Mouse (Mus musculus): ENCODE results near the gene Gm11037.

Gm11037 gene

GRCm38 (mm10) chr2:131129836-131130235 is 3.5 kb upstream of the Gm11037 start:
- DNase-seq = peak; percentile 97

DNA sequence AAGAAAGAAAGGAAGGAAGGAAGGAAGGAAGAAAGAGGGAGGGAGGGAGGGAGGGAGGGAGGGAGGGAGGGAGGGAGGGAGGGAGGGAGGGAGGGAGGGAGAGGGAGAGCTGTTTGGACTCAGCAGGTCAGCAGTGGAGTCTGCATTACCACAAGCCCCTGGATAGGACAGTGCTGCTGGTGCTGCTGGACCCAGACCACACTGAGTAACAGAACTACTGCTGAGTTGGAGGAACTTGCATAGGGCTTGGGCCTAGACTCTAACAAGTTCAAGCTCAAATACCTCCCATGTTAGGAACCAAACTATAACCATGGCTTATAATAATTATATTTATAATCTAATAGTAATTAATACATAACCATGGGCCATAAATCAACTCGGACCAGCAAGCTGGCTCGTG is 2.4 kb upstream of the Gm11037 start:
- DNase-seq = peak; percentile 75

DNA sequence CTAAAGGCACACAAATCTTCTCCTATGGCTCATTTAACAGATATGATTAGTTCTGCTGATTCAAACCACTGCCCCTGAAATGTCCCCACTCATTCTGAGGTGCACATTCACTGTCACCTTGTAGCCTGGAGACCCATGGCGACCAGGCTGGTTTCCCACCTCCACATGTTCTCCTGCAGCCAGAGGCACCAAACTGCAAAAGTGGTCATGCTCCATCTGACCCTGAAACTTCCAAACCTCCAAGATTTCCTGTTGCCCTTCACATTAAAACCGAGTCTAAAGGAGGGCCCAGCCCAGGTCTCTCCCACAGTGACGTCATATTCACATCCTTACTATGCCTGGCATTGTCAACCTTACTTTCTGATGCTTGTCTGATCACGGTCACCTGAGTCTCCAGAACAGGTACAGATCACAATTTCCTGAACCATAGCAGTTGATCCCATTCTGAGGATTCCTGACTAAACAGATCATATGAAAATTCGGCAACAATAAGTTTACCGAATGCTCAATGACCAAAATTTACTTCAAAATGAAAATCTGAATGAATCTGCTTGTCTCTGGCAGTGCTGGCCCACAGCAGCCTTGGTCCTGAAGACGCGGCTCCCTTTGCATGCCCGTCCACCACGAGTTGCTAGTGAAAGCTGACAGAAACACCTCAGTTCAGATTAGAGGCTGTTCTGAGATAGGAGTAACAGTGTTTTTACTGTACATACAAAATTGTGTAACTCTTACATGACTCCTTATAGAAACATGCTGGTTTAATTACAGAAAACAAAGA is 997 bp upstream of the Gm11037 start:
- peak; percentile 80 for DNase-seq

DNA sequence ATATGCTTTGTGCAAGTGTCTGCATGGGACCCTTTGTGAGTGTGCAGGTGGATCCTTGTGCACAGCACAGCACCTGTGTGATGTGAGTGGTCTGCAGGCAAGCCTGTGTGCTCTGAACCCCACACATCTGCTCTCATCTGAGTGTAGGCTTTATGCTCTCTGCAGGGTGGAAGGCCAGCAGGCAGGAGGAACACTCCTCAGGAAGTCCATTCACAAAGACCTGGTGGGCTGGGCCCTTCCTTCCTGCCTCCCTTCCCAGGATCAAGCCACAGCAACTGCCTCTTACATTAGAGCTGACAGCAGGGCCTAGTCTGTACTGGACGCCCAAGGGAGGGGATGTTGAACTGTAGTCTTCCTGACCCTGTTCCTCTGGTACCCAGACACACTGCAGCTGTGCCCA is 1.1 kb downstream of the Gm11037 start:
- peak; percentile 99 for DNase-seq

- DNase-seq = peak; percentile 94
These were observed 1.6 kb downstream of the Gm11037 start for GRCm38 (mm10) chr2:131134826-131135400.

DNA sequence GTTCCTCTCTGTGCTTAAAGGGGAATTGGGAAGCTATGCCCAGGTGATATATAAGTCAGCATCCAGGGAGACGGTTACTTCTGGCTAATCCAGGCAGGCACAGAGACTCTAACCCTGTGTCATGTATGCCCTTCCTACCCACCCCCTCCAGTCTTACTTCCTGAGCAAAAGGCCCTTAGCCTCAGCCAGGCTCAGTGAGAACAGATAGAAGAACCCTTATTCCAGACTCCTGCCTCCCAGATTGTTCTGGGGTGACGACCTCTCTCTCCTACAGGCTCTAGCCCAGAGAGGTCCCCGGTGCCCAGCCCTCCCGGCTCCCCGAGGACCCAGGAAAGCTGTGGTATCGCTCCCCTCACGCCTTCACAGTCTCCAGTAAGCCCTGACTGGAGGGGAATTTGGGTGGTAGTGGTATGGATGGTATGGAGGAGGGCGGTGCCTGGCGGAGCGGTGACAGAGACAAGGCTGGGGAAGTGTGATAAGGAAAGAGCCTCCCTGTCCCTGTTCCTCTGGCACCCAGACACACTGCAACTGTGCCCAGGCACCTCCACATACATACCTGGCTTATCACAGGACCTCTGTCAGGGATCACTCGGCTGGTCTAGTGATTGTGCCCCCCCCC is 2.3 kb downstream of the Gm11037 start:
- peak; percentile 88 for DNase-seq

DNA sequence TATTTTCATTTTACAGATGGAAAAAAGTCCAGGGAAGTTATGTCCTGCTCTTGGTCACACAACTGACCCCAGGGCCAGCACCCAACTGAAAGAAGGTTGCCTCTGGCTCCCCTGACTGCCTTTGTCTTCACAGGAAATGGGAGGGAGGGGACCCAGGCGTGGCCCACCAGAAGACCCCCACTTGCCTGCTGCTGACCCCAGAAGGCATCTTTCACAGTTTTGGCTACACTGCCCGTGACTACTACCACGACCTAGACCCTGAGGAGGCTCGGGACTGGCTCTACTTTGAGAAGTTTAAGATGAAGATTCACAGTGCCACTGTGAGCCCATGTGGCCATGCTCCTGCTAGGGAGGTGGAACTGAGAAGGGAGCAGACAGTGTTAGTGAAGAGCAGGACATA is 5.0 kb downstream of the Gm11037 start:
- DNase-seq = peak; percentile 90

- DNase-seq = peak; percentile 88
These were observed 5.5 kb downstream of the Gm11037 start for GRCm38 (mm10) chr2:131138760-131139159.

DNA sequence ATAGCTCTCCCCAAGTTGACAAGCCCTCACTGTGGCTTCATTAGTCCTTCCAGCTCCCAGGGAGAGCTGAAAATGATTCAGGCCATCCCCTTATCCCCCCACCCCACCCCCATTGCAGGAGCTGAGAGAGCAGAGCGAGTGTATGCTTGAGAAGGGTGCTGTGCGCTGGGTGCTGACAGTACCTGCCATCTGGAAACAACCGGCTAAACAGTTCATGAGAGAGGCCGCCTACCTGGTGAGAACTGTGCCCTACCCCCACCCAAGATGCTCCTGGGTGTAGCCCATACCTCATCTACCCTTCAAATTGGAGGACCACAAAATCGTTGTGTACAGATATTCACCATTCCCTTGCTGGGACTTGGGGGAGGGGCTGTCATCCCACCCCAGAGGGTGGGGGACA is 6.0 kb downstream of the Gm11037 start:
- peak; percentile 89 for DNase-seq

DNA sequence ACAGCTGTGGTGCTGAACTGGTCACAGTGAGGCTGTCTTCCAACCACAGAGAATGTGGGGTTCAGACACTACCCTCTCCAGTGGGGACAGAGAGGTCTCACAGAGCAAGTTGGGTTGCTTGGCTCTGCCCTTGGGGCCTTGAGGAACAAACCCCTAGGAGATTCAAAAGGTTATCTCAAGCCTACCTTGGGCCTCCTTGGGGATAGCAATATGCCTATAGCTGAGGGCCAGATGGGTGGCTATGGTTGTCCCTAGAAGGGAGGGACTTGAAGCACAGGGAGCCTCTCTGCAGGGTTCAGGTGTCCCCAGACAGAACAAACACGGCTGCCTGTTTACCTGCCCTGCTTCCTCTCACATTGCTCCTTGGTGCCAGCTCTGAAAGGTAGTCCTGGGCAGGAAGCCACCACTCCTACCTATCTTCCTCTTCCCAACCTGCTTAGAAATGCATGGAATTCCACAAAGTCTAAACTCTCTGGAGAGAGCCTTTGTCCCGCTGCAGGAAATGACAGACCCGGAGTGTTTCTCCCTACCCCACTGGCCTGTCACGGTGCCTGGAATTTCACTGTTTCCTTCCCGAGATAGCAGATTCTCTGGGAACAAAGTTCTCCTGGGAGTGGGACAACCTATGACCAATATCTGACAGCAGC is 6.7 kb downstream of the Gm11037 start:
- DNase-seq = peak; percentile 99

- DNase-seq = no peak
These were observed 7.2 kb downstream of the Gm11037 start for GRCm38 (mm10) chr2:131140533-131140905.

DNA sequence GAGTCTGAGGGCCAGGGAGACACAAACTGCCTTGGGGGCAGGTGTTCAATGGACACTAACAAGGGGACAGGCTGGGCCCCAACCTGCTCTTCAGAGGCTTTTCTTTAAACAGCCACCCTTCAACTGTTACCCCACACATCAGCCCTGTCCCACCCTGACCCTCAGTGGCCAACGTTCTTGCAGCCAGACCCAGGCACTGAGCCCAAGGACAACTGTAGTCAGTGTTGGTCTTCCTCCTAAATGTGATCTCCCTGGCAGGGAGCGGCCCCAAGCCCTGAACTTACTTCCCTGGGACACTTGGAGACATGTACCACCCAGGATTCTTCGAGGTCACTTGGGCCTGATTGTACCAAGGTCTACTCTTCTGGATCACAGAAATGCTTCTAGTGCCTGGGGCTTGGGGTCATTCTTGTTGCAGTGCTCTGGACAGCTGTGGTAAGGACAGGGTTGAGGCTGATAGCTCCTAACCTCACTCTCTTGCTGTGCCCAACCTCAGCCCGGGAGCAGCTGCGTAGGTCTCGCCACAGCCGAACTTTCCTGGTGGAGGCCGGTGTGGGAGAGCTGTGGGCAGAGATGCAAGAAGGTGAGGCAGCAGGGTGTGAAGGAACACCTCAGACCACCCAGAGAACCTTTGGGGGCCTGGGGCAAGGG is 8.2 kb downstream of the Gm11037 start:
- peak; percentile 89 for DNase-seq

DNA sequence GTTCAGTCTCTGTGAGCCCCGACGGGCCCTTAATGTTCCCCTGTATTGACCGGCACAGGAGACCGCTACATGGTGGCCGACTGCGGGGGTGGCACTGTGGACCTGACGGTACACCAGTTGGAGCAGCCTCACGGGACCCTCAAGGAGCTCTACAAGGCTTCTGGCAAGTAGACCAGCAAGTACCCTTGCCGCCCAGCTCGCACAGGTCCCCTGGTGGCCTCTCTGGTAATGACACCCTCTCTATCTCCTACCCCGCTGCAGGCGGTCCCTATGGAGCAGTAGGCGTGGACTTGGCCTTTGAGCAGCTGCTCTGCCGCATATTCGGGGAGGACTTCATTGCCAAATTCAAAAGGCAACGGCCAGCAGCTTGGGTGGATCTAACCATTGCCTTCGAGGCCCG is 9.3 kb downstream of the Gm11037 start:
- peak; percentile 98 for DNase-seq

DNA sequence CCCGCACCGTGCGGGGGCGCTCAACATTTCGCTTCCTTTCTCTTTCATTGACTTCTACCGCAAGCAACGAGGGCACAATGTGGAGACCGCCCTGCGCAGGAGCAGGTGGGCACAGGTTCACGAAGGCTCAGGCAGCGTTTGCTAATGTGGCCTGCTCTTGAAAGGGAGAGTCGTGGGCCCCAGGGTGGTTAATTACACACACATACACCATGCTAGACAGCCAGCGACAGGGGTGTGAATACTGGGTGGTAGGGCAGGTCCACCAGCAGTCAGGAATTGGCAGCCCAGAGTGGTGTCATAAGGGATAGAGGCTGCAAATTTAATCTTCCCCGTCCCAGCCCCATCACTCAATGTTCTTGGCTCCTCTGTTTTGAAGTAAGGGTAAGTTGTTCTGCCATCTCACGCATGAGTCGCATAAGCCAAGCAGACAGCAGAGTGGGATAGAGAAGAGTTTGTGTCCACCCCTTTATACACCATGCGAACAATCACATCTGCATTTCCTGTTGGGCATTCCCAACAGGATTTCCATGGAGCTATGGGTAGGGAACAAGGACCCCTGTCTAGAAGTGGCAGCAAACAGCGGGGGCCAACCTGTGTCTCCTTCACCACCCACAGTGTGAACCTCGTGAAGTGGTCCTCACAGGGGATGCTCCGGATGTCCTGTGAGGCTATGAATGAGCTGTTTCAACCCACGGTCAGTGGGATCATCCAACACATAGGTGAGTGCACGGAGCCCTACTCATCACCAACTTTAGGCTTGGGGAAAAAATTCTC is 9.9 kb downstream of the Gm11037 start:
- peak; percentile 92 for DNase-seq

- DNase-seq = no peak
These were observed 11.8 kb downstream of the Gm11037 start for GRCm38 (mm10) chr2:131145121-131145520.

GRCm38 (mm10) chr2:131145536-131145935 is 12.2 kb downstream of the Gm11037 start:
- no peak for DNase-seq

DNA sequence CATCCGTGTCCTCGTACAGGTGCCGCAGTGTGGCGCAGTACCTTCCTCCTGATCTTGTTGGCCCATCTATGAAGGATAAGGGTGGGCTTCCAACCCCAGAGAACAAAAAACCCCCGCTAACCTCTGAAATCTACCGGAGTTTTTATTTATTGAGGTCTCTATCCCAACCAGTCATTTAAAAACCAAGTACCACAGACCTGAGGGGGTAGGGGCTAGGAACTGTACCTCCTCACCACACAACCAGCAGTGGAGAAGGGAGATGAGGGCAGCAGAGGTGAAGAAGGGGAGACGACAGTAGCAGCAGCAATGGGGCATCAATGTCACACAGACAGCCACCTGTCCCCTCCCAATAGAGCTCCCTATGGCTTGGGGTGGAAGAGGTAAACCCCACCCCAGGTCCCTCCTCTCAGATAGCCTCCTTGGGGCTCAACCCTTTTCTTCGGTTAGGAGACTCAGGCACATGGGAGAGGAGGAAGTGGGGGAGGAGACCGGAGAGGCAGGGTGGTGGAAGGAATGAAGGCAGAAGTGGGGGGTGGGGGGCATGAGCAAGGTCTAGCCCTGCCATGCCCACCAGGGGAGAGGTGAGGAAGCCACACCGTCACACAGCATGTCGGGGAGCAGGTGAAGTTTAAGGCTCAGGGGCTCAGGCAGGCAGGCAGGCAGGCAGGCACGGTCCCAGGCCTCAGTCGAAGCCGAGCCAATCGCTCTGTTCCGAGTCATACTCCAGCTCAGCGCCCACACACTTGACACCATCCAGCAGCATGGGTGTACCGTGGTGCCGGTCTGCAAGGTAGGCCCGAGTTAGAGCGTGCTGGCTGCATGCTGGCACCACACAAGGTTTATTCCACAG is 13.1 kb downstream of the Gm11037 start:
- peak; percentile 93 for DNase-seq

DNA sequence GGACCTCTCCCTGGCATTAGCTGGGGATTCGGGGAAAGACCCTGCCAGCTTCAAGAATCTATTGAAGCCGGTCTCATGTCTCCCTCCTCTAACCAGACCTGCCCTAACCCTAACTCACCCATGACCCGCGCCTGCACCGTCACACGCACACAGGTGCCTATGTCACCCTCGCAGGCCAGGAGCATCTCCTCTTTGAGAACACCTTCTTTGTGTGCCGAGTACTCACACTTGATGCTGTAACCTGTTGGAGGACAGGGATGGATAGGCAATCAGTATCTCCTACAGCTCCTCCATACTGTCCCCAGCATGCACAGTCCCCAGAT is 13.7 kb downstream of the Gm11037 start:
- DNase-seq = no peak

GRCm38 (mm10) chr2:131148353-131149253 is 15.3 kb downstream of the Gm11037 start:
- DNase-seq = peak; percentile 93

- DNase-seq = peak; percentile 88
These were observed 15.9 kb downstream of the Gm11037 start for GRCm38 (mm10) chr2:131149254-131149578.

All from heart, adult 11 months (tissue).